Mouse (Mus musculus) thymus, postnatal 14 days (tissue): ENCODE measurements at regions not wholly inside any gene's neighbourhood (a gene's known extent, or its start where the extent isn't known, plus 50 kb on each side); places are given as distances from the start of the nearest gene placed in this dataset.
"Not testable (repeated sequence)": the region's sequence is repeated elsewhere in the genome, so short reads cannot be mapped to it uniquely, and the experiment has no call there.

Experiments used
- DNase-seq: peaks from one replicate; pipeline ENCODE4 v3.0.0; 2021

DNA sequence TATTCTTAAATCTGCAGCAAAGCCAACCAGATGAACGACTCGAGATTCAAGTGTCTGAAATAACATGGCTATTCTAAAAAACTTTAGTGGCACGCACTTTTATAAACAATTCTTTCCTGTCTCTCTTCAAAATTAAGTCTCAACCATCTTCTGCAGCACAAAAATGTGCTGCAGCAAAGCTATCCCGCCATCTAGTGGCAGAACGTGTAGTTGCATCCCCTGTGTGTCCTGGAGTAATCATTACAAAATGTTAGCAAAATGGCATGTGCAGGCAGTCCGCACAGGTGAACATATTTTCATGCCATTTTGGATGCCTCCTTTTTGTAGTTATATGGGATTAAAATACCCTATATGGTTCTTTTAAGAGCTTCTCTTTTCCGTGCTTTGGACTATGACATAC, 293.1 kb upstream of the Slc7a14 start:
- DNase-seq, result peak; percentile 62

DNA sequence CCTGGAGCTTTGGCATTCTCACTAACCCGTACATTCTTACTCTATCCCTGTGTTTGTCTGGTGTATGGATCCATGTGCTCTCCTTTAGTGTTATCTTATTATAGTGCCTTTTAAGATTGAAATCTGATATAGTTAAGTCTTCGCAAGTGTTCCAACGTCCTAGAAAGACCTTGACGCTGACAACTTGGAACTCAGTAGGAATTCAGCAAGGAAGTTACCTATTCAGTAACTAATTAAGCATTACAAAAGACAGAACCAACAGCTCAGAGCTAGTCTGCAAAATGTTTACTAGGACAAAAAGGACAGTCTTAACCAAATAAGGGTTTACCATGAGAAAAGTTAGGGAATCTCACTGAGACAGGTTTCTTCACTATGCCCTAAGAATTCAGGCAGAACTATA, 286.4 kb upstream of the Slc7a14 start:
- DNase-seq, result not testable (repeated sequence)

DNA sequence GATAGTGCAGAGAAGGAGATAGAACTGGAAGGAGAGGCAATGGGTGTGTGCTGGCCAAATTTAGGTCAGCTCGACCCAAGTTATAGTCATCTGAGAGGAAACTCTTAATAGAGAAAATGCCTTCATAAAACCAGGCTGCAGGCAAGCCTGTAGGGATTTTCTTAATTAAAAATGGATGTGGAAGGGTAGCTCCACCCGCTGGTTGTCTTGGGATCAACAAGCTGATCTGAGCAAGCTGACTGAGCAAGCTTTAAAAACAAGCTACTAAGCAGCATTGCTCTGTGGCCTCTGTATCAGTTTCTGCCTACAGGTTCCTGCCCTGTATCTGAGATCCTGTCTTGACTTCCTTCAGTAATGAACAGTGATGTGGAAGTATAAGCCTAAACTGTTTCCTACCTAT, 275.8 kb upstream of the Slc7a14 start:
- DNase-seq, result no peak

DNA sequence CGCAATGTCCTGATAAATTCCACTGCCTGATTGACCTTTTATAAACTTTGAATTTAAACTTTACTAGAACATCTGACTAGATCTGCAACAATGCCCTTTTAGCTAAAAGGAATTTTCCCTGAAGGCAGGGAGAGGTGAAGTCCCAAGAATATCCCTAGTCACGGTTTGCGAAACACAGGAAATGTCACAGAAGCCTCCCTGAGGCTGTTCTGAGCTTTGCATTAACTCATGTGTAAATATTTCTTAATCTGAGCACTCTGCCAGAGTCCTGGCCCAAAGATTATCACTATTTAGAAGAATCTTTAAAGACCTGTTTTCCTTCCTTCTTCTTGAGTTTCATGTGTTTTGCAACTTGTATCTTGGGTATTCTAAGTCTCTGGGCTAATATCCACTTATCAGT, 263.7 kb upstream of the Slc7a14 start:
- DNase-seq, result no peak
